Mouse (Mus musculus): Measurements from ENCODE around the gene Mtx2. TPM values are rescaled to one million over a fixed set of nuclear protein-coding genes. Genes with fewer than 3 reads are reported as not detected.

The Mtx2 gene
- polyA plus RNA-seq, 1 experiment from 2014 or later: 187 TPM

GRCm38 (mm10) chr2:74846992-74847391, 21.4 kb downstream of the Mtx2 start:
- no peak for ATAC-seq (ENCODE audit: insufficient number of reproducible peaks, insufficient read depth, low FRiP score, low read depth)
- H3K4me2 ChIP-seq (ENCODE audit: low read length): no peak overlapping the region
- H3K4me1 ChIP-seq (ENCODE audit: control insufficient read depth in 2 of 2, insufficient read depth in 2 of 2, low read length in 2 of 2): no peaks in the 10 kb centered on the region
- 59% methylated on average over 5 of the region's 5 CpGs for WGBS
- no peaks in the 10 kb centered on the region for H3K27me3 ChIP-seq (ENCODE audit: control insufficient read depth, insufficient read depth, low read length)
- H3K4me3 ChIP-seq (ENCODE audit: control insufficient read depth in 1 of 2, insufficient read depth in 1 of 2, low read depth in 1 of 2, low read length in 2 of 2): no peak overlapping the region
- no peak overlapping the region for H3K27ac ChIP-seq (replicated peaks in 1 of 2; ENCODE audit: control insufficient read depth in 1 of 2, insufficient read depth in 1 of 2, low read depth in 2 of 2, low read length in 2 of 2)
- H3K9me3 ChIP-seq (ENCODE audit: control insufficient read depth, low read length): no peaks in the 10 kb centered on the region
- H3K9ac ChIP-seq (ENCODE audit: low read length): no peak overlapping the region
- H3K36me3 ChIP-seq (ENCODE audit: control insufficient read depth, insufficient read depth, low read length): no peaks in the 10 kb centered on the region

- Histone ChIP-seq H3K4me2 (ENCODE audit: low read length) (no peak overlapping the region), H3K9me3 (ENCODE audit: control insufficient read depth, low read length) (no peaks in the 10 kb centered on the region), H3K27me3 (ENCODE audit: control insufficient read depth, insufficient read depth, low read length) (no peaks in the 10 kb centered on the region), H3K9ac (ENCODE audit: low read length) (no peak overlapping the region), H3K27ac (replicated peaks in 1 of 2; ENCODE audit: control insufficient read depth in 1 of 2, insufficient read depth in 1 of 2, low read depth in 2 of 2, low read length in 2 of 2) (no peak overlapping the region), H3K4me3 (ENCODE audit: control insufficient read depth in 1 of 2, insufficient read depth in 1 of 2, low read depth in 1 of 2, low read length in 2 of 2) (no peak overlapping the region), H3K36me3 (ENCODE audit: control insufficient read depth, insufficient read depth, low read length) (no peaks in the 10 kb centered on the region), H3K4me1 (ENCODE audit: control insufficient read depth in 2 of 2, insufficient read depth in 2 of 2, low read length in 2 of 2) (no peaks in the 10 kb centered on the region)
- ATAC-seq (ENCODE audit: insufficient number of reproducible peaks, insufficient read depth, low FRiP score, low read depth): no peak
- 77% methylated on average over 2 of the region's 2 CpGs for WGBS
These were observed 21.9 kb downstream of the Mtx2 start for GRCm38 (mm10) chr2:74847516-74847915.

GRCm38 (mm10) chr2:74850036-74850435, 24.4 kb downstream of the Mtx2 start:
- H3K9me3 ChIP-seq (ENCODE audit: control insufficient read depth, low read length): no peaks in the 10 kb centered on the region
- 28% methylated on average over 1 of the region's 1 CpGs for WGBS
- H3K27ac ChIP-seq (replicated peaks in 1 of 2; ENCODE audit: control insufficient read depth in 1 of 2, insufficient read depth in 1 of 2, low read depth in 2 of 2, low read length in 2 of 2): no peak overlapping the region
- no peak overlapping the region for H3K4me3 ChIP-seq (ENCODE audit: control insufficient read depth in 1 of 2, insufficient read depth in 1 of 2, low read depth in 1 of 2, low read length in 2 of 2)
- no peak for ATAC-seq (ENCODE audit: insufficient number of reproducible peaks, insufficient read depth, low FRiP score, low read depth)
- H3K27me3 ChIP-seq (ENCODE audit: control insufficient read depth, insufficient read depth, low read length): no peaks in the 10 kb centered on the region
- no peak overlapping the region for H3K9ac ChIP-seq (ENCODE audit: low read length)
- no peak overlapping the region for H3K4me2 ChIP-seq (ENCODE audit: low read length)
- no peaks in the 10 kb centered on the region for H3K4me1 ChIP-seq (ENCODE audit: control insufficient read depth in 2 of 2, insufficient read depth in 2 of 2, low read length in 2 of 2)
- H3K36me3 ChIP-seq (ENCODE audit: control insufficient read depth, insufficient read depth, low read length): no peaks in the 10 kb centered on the region

GRCm38 (mm10) chr2:74862070-74862476, 36.5 kb downstream of the Mtx2 start:
- H3K36me3 ChIP-seq (ENCODE audit: control insufficient read depth, insufficient read depth, low read length): peaks cover 9% of the 10 kb centered on the region
- H3K27ac ChIP-seq (replicated peaks in 1 of 2; ENCODE audit: control insufficient read depth in 1 of 2, insufficient read depth in 1 of 2, low read depth in 2 of 2, low read length in 2 of 2): no peak overlapping the region
- 94% methylated on average over 1 of the region's 1 CpGs for WGBS
- H3K4me1 ChIP-seq (ENCODE audit: control insufficient read depth in 2 of 2, insufficient read depth in 2 of 2, low read length in 2 of 2): no peaks in the 10 kb centered on the region
- no peaks in the 10 kb centered on the region for H3K9me3 ChIP-seq (ENCODE audit: control insufficient read depth, low read length)
- H3K9ac ChIP-seq (ENCODE audit: low read length): no peak overlapping the region
- no peaks in the 10 kb centered on the region for H3K27me3 ChIP-seq (ENCODE audit: control insufficient read depth, insufficient read depth, low read length)
- ATAC-seq (ENCODE audit: insufficient number of reproducible peaks, insufficient read depth, low FRiP score, low read depth): no peak
- H3K4me2 ChIP-seq (ENCODE audit: low read length): no peak overlapping the region
- no peak overlapping the region for H3K4me3 ChIP-seq (ENCODE audit: control insufficient read depth in 1 of 2, insufficient read depth in 1 of 2, low read depth in 1 of 2, low read length in 2 of 2)

GRCm38 (mm10) chr2:74865414-74865813, 39.8 kb downstream of the Mtx2 start:
- Histone ChIP-seq H3K27ac (replicated peaks in 1 of 2; ENCODE audit: control insufficient read depth in 1 of 2, insufficient read depth in 1 of 2, low read depth in 2 of 2, low read length in 2 of 2) (no peak overlapping the region), H3K9ac (ENCODE audit: low read length) (no peak overlapping the region), H3K36me3 (ENCODE audit: control insufficient read depth, insufficient read depth, low read length) (peaks cover 19% of the 10 kb centered on the region), H3K4me3 (ENCODE audit: control insufficient read depth in 1 of 2, insufficient read depth in 1 of 2, low read depth in 1 of 2, low read length in 2 of 2) (no peak overlapping the region), H3K27me3 (ENCODE audit: control insufficient read depth, insufficient read depth, low read length) (no peaks in the 10 kb centered on the region), H3K4me2 (ENCODE audit: low read length) (no peak overlapping the region), H3K4me1 (ENCODE audit: control insufficient read depth in 2 of 2, insufficient read depth in 2 of 2, low read length in 2 of 2) (no peaks in the 10 kb centered on the region), H3K9me3 (ENCODE audit: control insufficient read depth, low read length) (no peaks in the 10 kb centered on the region)
- ATAC-seq (ENCODE audit: insufficient number of reproducible peaks, insufficient read depth, low FRiP score, low read depth): no peak

- Histone ChIP-seq H3K4me3 (ENCODE audit: control insufficient read depth in 1 of 2, insufficient read depth in 1 of 2, low read depth in 1 of 2, low read length in 2 of 2) (no peak overlapping the region), H3K4me1 (ENCODE audit: control insufficient read depth in 2 of 2, insufficient read depth in 2 of 2, low read length in 2 of 2) (no peaks in the 10 kb centered on the region), H3K9me3 (ENCODE audit: control insufficient read depth, low read length) (no peaks in the 10 kb centered on the region), H3K27ac (replicated peaks in 1 of 2; ENCODE audit: control insufficient read depth in 1 of 2, insufficient read depth in 1 of 2, low read depth in 2 of 2, low read length in 2 of 2) (no peak overlapping the region), H3K4me2 (ENCODE audit: low read length) (no peak overlapping the region), H3K36me3 (ENCODE audit: control insufficient read depth, insufficient read depth, low read length) (peaks cover 46% of the 10 kb centered on the region), H3K9ac (ENCODE audit: low read length) (no peak overlapping the region), H3K27me3 (ENCODE audit: control insufficient read depth, insufficient read depth, low read length) (no peaks in the 10 kb centered on the region)
- ATAC-seq (ENCODE audit: insufficient number of reproducible peaks, insufficient read depth, low FRiP score, low read depth): no peak
- 94% methylated on average over 9 of the region's 9 CpGs for WGBS
These were observed 48.4 kb downstream of the Mtx2 start for GRCm38 (mm10) chr2:74874043-74874442.

GRCm38 (mm10) chr2:74884357-74884756, 58.8 kb downstream of the Mtx2 start:
- Histone ChIP-seq H3K9me3 (ENCODE audit: control insufficient read depth, low read length) (no peaks in the 10 kb centered on the region), H3K4me1 (ENCODE audit: control insufficient read depth in 2 of 2, insufficient read depth in 2 of 2, low read length in 2 of 2) (no peaks in the 10 kb centered on the region), H3K4me3 (ENCODE audit: control insufficient read depth in 1 of 2, insufficient read depth in 1 of 2, low read depth in 1 of 2, low read length in 2 of 2) (no peak overlapping the region), H3K4me2 (ENCODE audit: low read length) (no peak overlapping the region), H3K27me3 (ENCODE audit: control insufficient read depth, insufficient read depth, low read length) (no peaks in the 10 kb centered on the region), H3K36me3 (ENCODE audit: control insufficient read depth, insufficient read depth, low read length) (peaks cover 6% of the 10 kb centered on the region; the same call in 1 of the 2 replicates), H3K27ac (replicated peaks in 1 of 2; ENCODE audit: control insufficient read depth in 1 of 2, insufficient read depth in 1 of 2, low read depth in 2 of 2, low read length in 2 of 2) (no peak overlapping the region), H3K9ac (ENCODE audit: low read length) (no peak overlapping the region)
- 94% methylated on average over 9 of the region's 9 CpGs for WGBS
- no peak for ATAC-seq (ENCODE audit: insufficient number of reproducible peaks, insufficient read depth, low FRiP score, low read depth)

GRCm38 (mm10) chr2:74891868-74892267, 66.3 kb downstream of the Mtx2 start:
- Histone ChIP-seq H3K27ac (replicated peaks in 1 of 2; ENCODE audit: control insufficient read depth in 1 of 2, insufficient read depth in 1 of 2, low read depth in 2 of 2, low read length in 2 of 2) (no peak overlapping the region), H3K4me3 (ENCODE audit: control insufficient read depth in 1 of 2, insufficient read depth in 1 of 2, low read depth in 1 of 2, low read length in 2 of 2) (no peak overlapping the region), H3K4me1 (ENCODE audit: control insufficient read depth in 2 of 2, insufficient read depth in 2 of 2, low read length in 2 of 2) (no peaks in the 10 kb centered on the region), H3K36me3 (ENCODE audit: control insufficient read depth, insufficient read depth, low read length) (no peaks in the 10 kb centered on the region), H3K4me2 (ENCODE audit: low read length) (no peak overlapping the region), H3K27me3 (ENCODE audit: control insufficient read depth, insufficient read depth, low read length) (no peaks in the 10 kb centered on the region), H3K9me3 (ENCODE audit: control insufficient read depth, low read length) (no peaks in the 10 kb centered on the region), H3K9ac (ENCODE audit: low read length) (no peak overlapping the region)
- no peak for ATAC-seq (ENCODE audit: insufficient number of reproducible peaks, insufficient read depth, low FRiP score, low read depth)
- WGBS: 70% methylated on average over 5 of the region's 5 CpGs
